Mouse (Mus musculus): Measurements from ENCODE around the gene Litaf. TPM values are rescaled to one million over a fixed set of nuclear protein-coding genes. Genes with fewer than 3 reads are reported as not detected.
A peak's percentile ranks its signal among the peaks of the same experiment; 100 is the strongest.

Gene Litaf
- polyA plus RNA-seq, 1 experiment, result 472 TPM

DNA sequence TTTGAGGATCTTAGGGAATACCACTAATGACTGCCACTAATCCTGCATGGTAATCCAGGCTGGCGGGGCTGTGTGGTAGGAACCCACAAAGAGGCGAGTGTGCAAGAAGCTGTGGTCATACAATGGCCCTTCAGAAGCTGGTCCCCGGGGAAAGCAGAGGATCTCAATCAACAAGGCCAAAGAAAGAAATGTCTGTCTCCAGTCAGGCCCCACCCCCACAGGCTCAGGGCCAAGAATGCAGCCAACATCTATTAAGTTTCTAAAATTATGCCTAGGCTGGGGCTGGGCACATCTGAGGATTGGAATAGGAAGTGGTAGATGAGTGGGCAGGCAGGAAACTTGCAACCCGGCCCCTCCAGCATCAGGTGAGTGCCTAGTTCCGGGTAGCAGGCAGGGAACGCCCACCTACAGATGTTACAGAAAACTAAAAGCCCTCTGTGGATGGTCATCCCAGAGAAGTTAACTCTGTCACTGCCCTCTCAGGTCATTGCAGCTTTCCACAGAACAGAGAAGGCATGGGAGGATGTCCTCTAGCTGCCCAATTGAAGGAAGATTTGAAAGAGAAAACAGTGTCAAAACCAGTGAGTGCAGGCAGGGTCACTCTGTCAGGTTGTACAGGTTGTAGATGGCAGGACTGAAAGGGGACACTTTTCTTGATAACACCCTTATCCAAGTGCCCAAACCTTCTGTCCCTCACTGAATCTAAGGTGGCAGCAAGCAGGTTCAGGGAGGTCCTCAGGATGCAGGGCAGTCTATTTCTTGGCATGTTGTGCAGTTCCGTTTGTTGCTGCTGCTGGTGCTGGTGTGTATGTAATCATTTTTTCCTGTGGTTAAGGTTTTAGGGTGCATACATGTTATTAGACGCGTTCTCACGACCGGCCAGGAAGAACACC, 53.1 kb downstream of the Litaf start:
- peaks cover 71% of the 10 kb centered on the region for H3K4me1 ChIP-seq
- no peaks in the 10 kb centered on the region for H3K27me3 ChIP-seq (replicated peaks)
- no peaks in the 10 kb centered on the region for H3K36me3 ChIP-seq (replicated peaks; ENCODE audit: low read length)
- H3K4me3 ChIP-seq (replicated peaks), result no peak overlapping the region
- H3K9me3 ChIP-seq, result peaks cover 5% of the 10 kb centered on the region; the same call in 1 of the 2 replicates
- TF ChIP-seq GATA1 (IDR thresholded peaks at IDR 0.05; ENCODE audit: borderline replicate concordance, low read length), result no peak
- no peak for TF ChIP-seq FLI1 (IDR thresholded peaks at IDR 0.05; ENCODE audit: low read length)

DNA sequence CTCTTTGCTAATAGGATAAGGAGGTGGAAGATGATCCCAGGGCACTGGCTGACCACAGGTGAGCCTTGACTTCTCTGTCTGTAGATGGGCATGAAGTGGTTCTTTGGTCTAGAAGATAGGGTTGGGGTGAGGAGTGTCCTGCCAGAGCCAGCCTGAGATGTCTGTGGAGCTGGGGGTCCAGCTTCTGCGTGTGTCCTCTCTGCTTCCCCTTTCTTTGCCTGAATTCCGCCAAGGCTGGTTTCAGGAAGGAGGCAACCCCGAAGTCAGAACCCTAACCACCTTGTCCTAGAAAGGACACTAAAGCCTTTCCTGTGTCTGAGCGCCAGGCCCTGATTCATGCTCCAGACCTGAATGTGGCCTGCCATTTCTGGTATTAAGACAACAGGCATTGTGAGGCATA, 54.0 kb downstream of the Litaf start:
- H3K36me3 ChIP-seq (replicated peaks; ENCODE audit: low read length), result no peaks in the 10 kb centered on the region
- peaks cover 74% of the 10 kb centered on the region for H3K4me1 ChIP-seq
- TF ChIP-seq GATA1 (IDR thresholded peaks at IDR 0.05; ENCODE audit: borderline replicate concordance, low read length) (no peak), FLI1 (IDR thresholded peaks at IDR 0.05; ENCODE audit: low read length) (no peak)
- peaks cover 5% of the 10 kb centered on the region; the same call in 1 of the 2 replicates for H3K9me3 ChIP-seq
- peak overlapping the region; percentile 28 for H3K4me3 ChIP-seq (replicated peaks)
- H3K27me3 ChIP-seq (replicated peaks), result no peaks in the 10 kb centered on the region

DNA sequence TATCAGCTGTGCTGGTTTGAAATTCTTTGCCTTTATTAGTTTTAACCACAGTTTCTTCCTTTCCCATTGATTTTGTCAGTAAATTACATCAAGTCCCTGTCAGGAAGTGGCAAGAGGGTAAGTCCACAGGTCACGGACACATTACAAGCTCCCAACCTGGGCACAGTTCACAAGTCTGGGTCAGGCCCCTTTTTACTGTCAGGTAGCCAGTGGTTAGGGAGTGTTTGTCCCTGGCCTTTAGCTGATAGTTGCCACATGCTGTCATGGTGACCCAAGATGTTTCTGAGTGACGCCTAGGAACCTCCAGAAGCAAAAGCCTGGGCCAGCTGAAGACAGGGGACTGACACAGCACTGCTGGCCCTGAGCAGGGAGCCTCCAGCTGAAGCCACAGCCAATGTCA, 54.8 kb downstream of the Litaf start:
- Histone ChIP-seq H3K27me3 (replicated peaks) (no peaks in the 10 kb centered on the region), H3K4me3 (replicated peaks) (no peak overlapping the region), H3K36me3 (replicated peaks; ENCODE audit: low read length) (no peaks in the 10 kb centered on the region), H3K9me3 (peaks cover 5% of the 10 kb centered on the region; the same call in 1 of the 2 replicates), H3K4me1 (peaks cover 77% of the 10 kb centered on the region)
- TF ChIP-seq GATA1 (IDR thresholded peaks at IDR 0.05; ENCODE audit: borderline replicate concordance, low read length) (no peak), FLI1 (IDR thresholded peaks at IDR 0.05; ENCODE audit: low read length) (no peak)

DNA sequence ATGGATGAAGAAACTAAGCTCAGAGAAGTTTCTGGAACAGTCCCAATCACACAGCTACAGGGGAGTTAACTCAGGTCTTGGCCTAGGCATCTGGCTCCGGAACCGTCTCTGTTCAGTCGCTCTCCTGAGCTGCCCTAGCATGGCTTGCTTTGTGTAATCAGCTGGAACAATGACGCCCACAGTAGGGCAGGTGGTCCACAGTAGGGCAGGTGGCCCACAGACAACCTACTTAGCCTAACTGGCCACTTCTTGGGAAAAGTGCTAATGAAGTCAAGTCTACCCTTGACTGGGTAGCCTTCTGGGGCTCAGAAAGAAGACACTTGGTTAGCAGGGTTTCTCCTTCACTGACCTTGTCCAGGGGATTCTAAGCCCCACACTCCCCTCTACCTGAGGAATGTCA, 55.7 kb downstream of the Litaf start:
- no peak for TF ChIP-seq GATA1 (IDR thresholded peaks at IDR 0.05; ENCODE audit: borderline replicate concordance, low read length)
- no peak for TF ChIP-seq FLI1 (IDR thresholded peaks at IDR 0.05; ENCODE audit: low read length)
- no peaks in the 10 kb centered on the region for H3K27me3 ChIP-seq (replicated peaks)
- H3K9me3 ChIP-seq, result peaks cover 5% of the 10 kb centered on the region; the same call in 1 of the 2 replicates
- no peaks in the 10 kb centered on the region for H3K36me3 ChIP-seq (replicated peaks; ENCODE audit: low read length)
- H3K4me1 ChIP-seq, result peaks cover 85% of the 10 kb centered on the region
- H3K4me3 ChIP-seq (replicated peaks), result no peak overlapping the region

GRCm38 (mm10) chr16:11008162-11008991, 57.6 kb downstream of the Litaf start:
- H3K4me1 ChIP-seq, result peaks cover 99% of the 10 kb centered on the region
- peak overlapping the region; percentile 87 for H3K4me3 ChIP-seq (replicated peaks)
- TF ChIP-seq FLI1 (IDR thresholded peaks at IDR 0.05; ENCODE audit: low read length) (no peak; the same call in 1 of the 2 replicates), GATA1 (IDR thresholded peaks at IDR 0.05; ENCODE audit: borderline replicate concordance, low read length) (no peak)
- H3K9me3 ChIP-seq, result peaks cover 8% of the 10 kb centered on the region
- peaks cover 8% of the 10 kb centered on the region for H3K36me3 ChIP-seq (replicated peaks; ENCODE audit: low read length)
- no peaks in the 10 kb centered on the region for H3K27me3 ChIP-seq (replicated peaks)

- Histone ChIP-seq H3K27me3 (replicated peaks) (no peaks in the 10 kb centered on the region), H3K9me3 (peaks cover 9% of the 10 kb centered on the region), H3K4me3 (replicated peaks) (peak overlapping the region; percentile 83), H3K36me3 (replicated peaks; ENCODE audit: low read length) (peaks cover 8% of the 10 kb centered on the region), H3K4me1 (peaks cover 100% of the 10 kb centered on the region)
- TF ChIP-seq FLI1 (IDR thresholded peaks at IDR 0.05; ENCODE audit: low read length) (no peak), GATA1 (IDR thresholded peaks at IDR 0.05; ENCODE audit: borderline replicate concordance, low read length) (no peak)
Measured at GRCm38 (mm10) chr16:11006100-11006499, 59.9 kb downstream of the Litaf start.

- peaks cover 100% of the 10 kb centered on the region for H3K4me1 ChIP-seq
- no peak overlapping the region for H3K4me3 ChIP-seq (replicated peaks)
- H3K9me3 ChIP-seq, result peaks cover 9% of the 10 kb centered on the region
- TF ChIP-seq FLI1 (IDR thresholded peaks at IDR 0.05; ENCODE audit: low read length) (no peak), GATA1 (IDR thresholded peaks at IDR 0.05; ENCODE audit: borderline replicate concordance, low read length) (no peak)
- peaks cover 8% of the 10 kb centered on the region for H3K36me3 ChIP-seq (replicated peaks; ENCODE audit: low read length)
- H3K27me3 ChIP-seq (replicated peaks), result no peaks in the 10 kb centered on the region
Measured at GRCm38 (mm10) chr16:11001703-11002659, 64.0 kb downstream of the Litaf start.

DNA sequence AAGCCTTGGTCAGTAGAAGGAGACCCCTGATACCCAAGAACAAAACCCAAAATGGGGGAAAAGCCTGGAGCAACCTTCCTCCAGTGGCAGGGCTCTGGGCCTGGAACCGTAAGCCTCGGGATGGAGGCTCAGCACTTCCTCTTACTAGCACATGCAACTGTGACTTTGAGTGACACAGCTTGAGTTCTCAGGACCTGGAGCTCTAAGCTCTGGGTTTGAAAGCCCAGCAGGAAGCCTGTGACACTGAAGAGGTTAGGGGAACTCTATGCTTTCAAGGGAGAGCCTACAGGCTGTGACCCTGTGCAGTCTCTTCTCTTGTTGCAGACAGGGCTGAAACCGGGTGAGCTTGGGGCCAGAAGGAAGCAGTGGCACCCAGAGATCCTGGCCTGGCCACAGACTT, 66.1 kb downstream of the Litaf start:
- Histone ChIP-seq H3K36me3 (replicated peaks; ENCODE audit: low read length) (peaks cover 8% of the 10 kb centered on the region), H3K4me3 (replicated peaks) (peak overlapping the region; percentile 76), H3K9me3 (peaks cover 9% of the 10 kb centered on the region), H3K27me3 (replicated peaks) (no peaks in the 10 kb centered on the region), H3K4me1 (peaks cover 99% of the 10 kb centered on the region)
- TF ChIP-seq FLI1 (IDR thresholded peaks at IDR 0.05; ENCODE audit: low read length), result no peak
- no peak for TF ChIP-seq GATA1 (IDR thresholded peaks at IDR 0.05; ENCODE audit: borderline replicate concordance, low read length)

GRCm38 (mm10) chr16:10998224-10998623, 67.7 kb downstream of the Litaf start:
- no peaks in the 10 kb centered on the region for H3K36me3 ChIP-seq (replicated peaks; ENCODE audit: low read length)
- H3K4me3 ChIP-seq (replicated peaks), result peak overlapping the region; percentile 64
- no peaks in the 10 kb centered on the region for H3K27me3 ChIP-seq (replicated peaks)
- peaks cover 1% of the 10 kb centered on the region; the same call in 1 of the 2 replicates for H3K9me3 ChIP-seq
- TF ChIP-seq GATA1 (IDR thresholded peaks at IDR 0.05; ENCODE audit: borderline replicate concordance, low read length) (no peak), FLI1 (IDR thresholded peaks at IDR 0.05; ENCODE audit: low read length) (no peak)
- peaks cover 98% of the 10 kb centered on the region for H3K4me1 ChIP-seq
